Comparison of ENCODE assay signal across 8 mouse cellular contexts in the genomic region with DNA sequence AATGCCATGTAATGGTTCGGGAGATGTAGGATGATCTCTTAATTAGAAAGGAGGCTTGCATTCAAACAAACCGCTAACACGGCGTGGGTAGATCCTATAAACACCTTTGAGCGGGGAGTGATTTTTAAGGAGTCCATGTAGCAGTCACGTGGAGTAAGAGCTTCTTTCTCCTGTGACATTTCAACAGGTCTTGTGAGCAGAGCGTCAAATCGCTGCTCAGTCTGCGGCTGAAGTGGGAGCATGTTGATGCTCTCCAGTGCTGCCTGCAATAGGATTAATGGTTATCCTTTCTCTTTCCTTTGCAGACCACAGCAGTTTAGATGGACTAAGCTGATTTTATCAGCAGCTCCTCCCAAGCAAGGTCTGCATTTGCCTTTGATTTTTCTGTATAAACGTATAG. TPM values are rescaled to one million over a fixed set of nuclear protein-coding genes. Genes with fewer than 3 reads are reported as not detected.
DNase-seq lines count a peak whose midpoint lies in the region; ATAC-seq and TF ChIP-seq lines count a peak whose summit lies in the region.
"Had no signal": no experiment of that assay in that cellular context is flagged by ENCODE, and none has a peak within 500 bp of the region (broad histone marks: within the 10 kb centered on the region; RNA-seq: fewer than 3 reads in every experiment).

No protein-coding gene starts in this region.

- no peaks in the 10 kb centered on the region for H3K27me3 ChIP-seq in spleen, adult 2 months (ENCODE audit: control insufficient read depth, insufficient read depth, low read length)
- H3K27me3 ChIP-seq in hindbrain, embryonic 11.5 days (ENCODE audit: control insufficient read depth, insufficient read depth, low read length) = no peaks in the 10 kb centered on the region
- H3K27me3 ChIP-seq in liver, embryonic 13.5 days = no peaks in the 10 kb centered on the region
- no peaks in the 10 kb centered on the region for H3K27me3 ChIP-seq in splenic B cell, adult 2 months (ENCODE audit: control insufficient read depth, insufficient read depth, low read length, poor library complexity, severe bottlenecking)

- 7% methylated on average over 10 of the region's 10 CpGs for WGBS in spleen, adult 2 months
- 9% methylated on average over 10 of the region's 10 CpGs for WGBS in hindbrain, embryonic 11.5 days
- 8% methylated on average over 10 of the region's 10 CpGs for whole genome bisulfite sequencing in liver, embryonic 13.5 days (ENCODE audit: insufficient replicate concordance)

- no peak for TF ChIP-seq CTCF in spleen, adult 2 months (IDR thresholded peaks at IDR 0.05; ENCODE audit: extremely low read depth, insufficient read depth, insufficient read length, insufficient replicate concordance)

- peaks cover 3% of the 10 kb centered on the region; the same call in 1 of the 2 replicates for H3K4me1 ChIP-seq in spleen, adult 2 months (ENCODE audit: control insufficient read depth, insufficient read depth, insufficient read length)
- H3K4me1 ChIP-seq in hindbrain, embryonic 11.5 days (replicated peaks; ENCODE audit: control insufficient read depth, insufficient read depth, low read length) = no peaks in the 10 kb centered on the region
- H3K4me1 ChIP-seq in liver, embryonic 13.5 days (replicated peaks) = peaks cover 19% of the 10 kb centered on the region

- peak overlapping the region; percentile 76 for H3K4me2 ChIP-seq in hindbrain, embryonic 11.5 days (replicated peaks; ENCODE audit: low read depth, low read length)
- peak overlapping the region; percentile 84 for H3K4me2 ChIP-seq in liver, embryonic 13.5 days

- H3K36me3 ChIP-seq in spleen, adult 2 months (ENCODE audit: control insufficient read depth, insufficient read depth, low read length) = no peaks in the 10 kb centered on the region
- H3K36me3 ChIP-seq in hindbrain, embryonic 11.5 days (ENCODE audit: control insufficient read depth, insufficient read depth, low read length) = no peaks in the 10 kb centered on the region
- H3K36me3 ChIP-seq in liver, embryonic 13.5 days = no peaks in the 10 kb centered on the region
- no peaks in the 10 kb centered on the region for H3K36me3 ChIP-seq in splenic B cell, adult 2 months (ENCODE audit: control insufficient read depth, insufficient read depth, low read length, poor library complexity, severe bottlenecking)

- peak overlapping the region; percentile 61 for H3K4me3 ChIP-seq in spleen, adult 2 months (ENCODE audit: extremely low read depth, insufficient read depth, insufficient read length)
- H3K4me3 ChIP-seq in hindbrain, embryonic 11.5 days (ENCODE audit: low read depth, low read length) = peak overlapping the region; percentile 53
- H3K4me3 ChIP-seq in liver, embryonic 13.5 days (replicated peaks) = peak overlapping the region; percentile 69

- H3K27ac ChIP-seq in spleen, adult 2 months (ENCODE audit: insufficient read depth, low read length) = no peak overlapping the region
- H3K27ac ChIP-seq in hindbrain, embryonic 11.5 days (ENCODE audit: low read depth, low read length) = no peak overlapping the region
- H3K27ac ChIP-seq in liver, embryonic 13.5 days = peak overlapping the region; percentile 66

- no peak for TF ChIP-seq POLR2A in spleen, adult 2 months (IDR thresholded peaks at IDR 0.05; ENCODE audit: low read depth, low read length)

- H3K9me3 ChIP-seq in hindbrain, embryonic 11.5 days (ENCODE audit: control insufficient read depth, low read length) = no peaks in the 10 kb centered on the region
- H3K9me3 ChIP-seq in liver, embryonic 13.5 days (replicated peaks) = no peaks in the 10 kb centered on the region

- peak overlapping the region; percentile 50 for H3K9ac ChIP-seq in hindbrain, embryonic 11.5 days (ENCODE audit: low read depth, low read length)
- H3K9ac ChIP-seq in liver, embryonic 13.5 days = peak overlapping the region; percentile 70

- ATAC-seq in hindbrain, embryonic 11.5 days (ENCODE audit: low FRiP score) = no peak
- no peak for ATAC-seq in liver, embryonic 13.5 days (ENCODE audit: low read depth)

- DNase-seq in spleen, adult 2 months (ENCODE audit: low read depth in 1 of 2, low spot score in 2 of 2) = no peak
- no peak for DNase-seq in spleen, adult 18-20 months
- peak; percentile 29 for DNase-seq in embryo, embryonic 10 days (ENCODE audit: low spot score)
- peak; percentile 21 for DNase-seq in hindbrain, embryonic 11.5 days (ENCODE audit: low spot score)
- DNase-seq in liver, embryonic 13.5 days = no peak
- peak; percentile 21 for DNase-seq in splenic B cell, adult 2 months (ENCODE audit: low read depth, low spot score)
- no peak for DNase-seq in cerebellum, adult 8-10 months

RNA-seq across cellular contexts. Expression of gene Bbs9, which starts 0.8 kb away (rescaled TPM):
- 11.5 and 13.7 TPM in 2 replicates for polyA plus RNA-seq in spleen, adult 2 months (2012; rRNA removed)
- 16.9 and 17.7 TPM in 2 replicates for polyA plus RNA-seq in hindbrain, embryonic 11.5 days (2014; fragmentation: Nextera tagmentation; extraction: Ambion mirVana)
- 3.2 and 4.0 TPM in 2 replicates for polyA plus RNA-seq in liver, embryonic 13.5 days (2015; fragmentation: Nextera tagmentation; extraction: Ambion mirVana)

RNA-seq across cellular contexts. Expression of gene Rp9, which starts 6.7 kb away (rescaled TPM):
- 64.8 and 122 TPM in 2 replicates for polyA plus RNA-seq in spleen, adult 2 months (2012; rRNA removed)
- 53.9 and 56.0 TPM in 2 replicates for polyA plus RNA-seq in hindbrain, embryonic 11.5 days (2014; fragmentation: Nextera tagmentation; extraction: Ambion mirVana)
- polyA plus RNA-seq in liver, embryonic 13.5 days (2015; fragmentation: Nextera tagmentation; extraction: Ambion mirVana) = 44.8 and 45.9 TPM in 2 replicates

RNA-seq across cellular contexts. Expression of gene Gm17545, which starts 22.2 kb away (rescaled TPM):
- polyA plus RNA-seq in spleen, adult 2 months (2012; rRNA removed) = not detected in 2 replicates
- polyA plus RNA-seq in hindbrain, embryonic 11.5 days (2014; fragmentation: Nextera tagmentation; extraction: Ambion mirVana) = not detected in 2 replicates
- polyA plus RNA-seq in liver, embryonic 13.5 days (2015; fragmentation: Nextera tagmentation; extraction: Ambion mirVana) = not detected in 2 replicates
- polyA plus RNA-seq: large intestine, adult 2 months had no signal

Comparison
In these comparisons a context has a peak if more than half of its experiments do, and no peak if none do; other contexts are left out.
1. DNase-seq: peak in embryo, embryonic 10 days (single experiment), hindbrain, embryonic 11.5 days (single experiment) and splenic B cell, adult 2 months (single experiment); none in spleen, adult 2 months (0 of 2), spleen, adult 18-20 months (0 of 2), liver, embryonic 13.5 days (single experiment) and cerebellum, adult 8-10 months (single experiment).
2. Peak in every context shown above with its lines, with median percentiles within 50 percentile points of each other: H3K4me3 ChIP-seq.